Mouse (Mus musculus) spleen, adult 18-20 months (tissue): ENCODE data around the gene 4833423E24Rik.

Experiments
- DNase-seq, 2 experiments: peaks; one replicate each; pipeline ENCODE4 v3.0.0; 2022; ENCODE audit warnings: mixed read lengths in 2 of 2

The 4833423E24Rik gene

DNA sequence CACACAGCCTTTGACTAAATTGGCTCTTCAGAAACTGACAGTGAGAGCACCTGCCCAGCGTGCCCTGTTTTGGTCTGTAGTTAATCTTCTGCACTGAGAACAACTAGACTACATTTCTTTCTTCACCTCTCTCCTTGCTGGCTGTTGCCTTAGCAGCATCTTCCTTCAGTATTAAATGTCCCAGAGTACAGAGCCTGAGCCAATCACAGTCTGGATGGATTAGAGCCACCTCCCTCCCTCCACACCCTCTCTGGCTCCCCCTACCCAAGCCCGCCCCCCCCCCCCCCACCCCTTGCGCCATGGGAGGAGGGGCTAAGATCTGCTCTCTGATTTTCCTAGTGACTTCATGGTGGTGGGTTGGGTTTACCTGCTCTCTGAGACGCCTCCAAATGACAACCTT, at the start of gene 4833423E24Rik:
TSS of gene 4833423E24Rik (minus strand) at position 146 of the 400 bp plus-strand sequence.
- no peak for DNase-seq

DNA sequence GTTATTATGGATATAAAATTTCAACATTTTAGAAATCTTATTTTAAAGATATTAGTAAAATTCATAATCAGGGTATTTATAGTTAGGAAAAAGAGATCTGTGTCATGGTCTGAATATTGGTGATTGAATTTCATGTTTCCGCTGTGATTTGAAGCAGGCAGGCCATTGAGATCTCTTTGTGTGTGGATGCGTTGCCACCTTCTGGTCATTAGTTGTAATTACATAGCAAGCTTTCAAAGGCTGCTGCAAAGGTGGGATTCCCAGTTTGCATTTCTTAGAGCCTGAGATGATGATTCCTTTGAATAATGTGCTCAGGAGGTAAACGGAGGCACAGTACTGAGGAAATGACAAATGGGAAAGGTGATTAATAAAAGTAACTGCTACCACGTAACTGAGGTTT, 42.4 kb upstream of the 4833423E24Rik start:
- DNase-seq, result no peak

GRCm38 (mm10) chr2:85560226-85560625, 41.4 kb upstream of the 4833423E24Rik start:
- DNase-seq, result no peak

DNA sequence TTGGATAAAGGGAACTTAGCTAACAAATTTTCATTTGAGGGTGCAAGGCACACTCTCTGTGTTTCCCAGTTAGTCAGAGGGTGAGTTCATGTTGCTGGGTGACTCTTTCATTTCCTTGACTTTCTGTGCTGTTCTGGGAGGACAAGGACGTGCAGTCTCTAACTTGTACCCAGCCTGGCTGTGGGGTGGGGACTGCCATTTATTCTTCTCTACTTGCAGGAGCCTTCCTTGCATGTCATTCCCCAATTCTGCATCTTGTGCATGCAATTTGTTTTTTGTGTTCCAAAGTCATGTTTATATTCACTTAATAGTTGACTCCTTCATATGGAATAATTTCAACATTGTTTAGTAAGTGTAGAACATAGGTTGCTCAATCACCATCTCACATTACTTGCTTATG, 36.0 kb upstream of the 4833423E24Rik start:
- no peak for DNase-seq

GRCm38 (mm10) chr2:85533934-85534333, 15.1 kb upstream of the 4833423E24Rik start:
- no peak for DNase-seq

DNA sequence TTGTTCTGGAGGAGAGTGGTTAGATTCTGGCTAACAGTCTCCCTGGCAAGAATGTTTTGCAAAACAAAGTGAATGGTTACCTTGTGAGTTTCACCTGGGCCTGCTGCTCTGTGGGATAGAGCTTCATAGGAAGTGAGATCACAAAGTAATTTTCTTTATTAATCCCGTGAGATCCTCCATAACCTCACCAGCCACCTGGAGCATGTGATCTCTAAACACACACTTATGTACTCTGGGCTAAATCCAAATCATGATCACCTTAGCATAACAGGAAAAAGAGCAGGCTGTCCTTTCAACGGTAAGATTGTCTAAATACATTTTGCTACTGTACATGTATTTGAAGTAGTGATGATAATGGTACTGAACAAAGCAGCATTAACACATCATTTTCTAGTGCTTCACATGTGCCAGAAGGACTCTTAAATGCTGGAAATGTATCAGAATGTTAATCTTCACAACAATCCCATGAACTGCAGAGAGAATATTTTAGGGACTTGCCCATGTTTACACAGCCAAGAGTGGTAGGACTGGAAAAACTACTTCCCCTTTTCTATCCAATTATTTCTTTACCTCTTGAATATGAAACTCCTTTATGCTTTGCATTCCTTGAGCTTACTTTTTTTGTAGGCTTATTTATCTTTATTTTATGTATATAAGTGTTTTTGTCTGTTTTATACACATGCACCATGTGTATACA, 13.4 kb upstream of the 4833423E24Rik start:
- no peak for DNase-seq

GRCm38 (mm10) chr2:85522859-85523489, 4.2 kb upstream of the 4833423E24Rik start:
- DNase-seq, result no peak

DNA sequence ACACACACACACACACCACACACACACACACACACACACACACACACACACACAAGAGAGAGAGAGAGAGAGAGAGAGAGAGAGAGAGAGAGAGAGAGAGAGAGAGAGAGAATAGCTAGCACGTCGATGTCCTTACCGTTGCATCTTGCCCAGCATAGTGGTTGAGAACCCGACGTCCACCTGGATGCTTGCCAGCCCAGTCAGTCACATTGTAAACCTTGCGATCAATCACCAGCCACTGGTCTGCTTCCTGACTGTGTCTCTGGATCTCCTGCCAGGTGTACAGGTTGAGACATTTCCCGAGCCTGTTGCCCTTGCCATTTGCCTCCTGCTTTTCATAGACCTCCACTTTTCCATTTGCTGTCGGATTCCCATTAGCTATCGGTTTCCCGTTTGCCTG, 532 bp downstream of the 4833423E24Rik start:
- DNase-seq, result no peak

GRCm38 (mm10) chr2:85510376-85510775, 8.4 kb downstream of the 4833423E24Rik start:
- no peak for DNase-seq

GRCm38 (mm10) chr2:85490396-85490795, 28.4 kb downstream of the 4833423E24Rik start:
- DNase-seq, result no peak

GRCm38 (mm10) chr2:85466801-85467325, 52.0 kb downstream of the 4833423E24Rik start:
- no peak for DNase-seq

DNA sequence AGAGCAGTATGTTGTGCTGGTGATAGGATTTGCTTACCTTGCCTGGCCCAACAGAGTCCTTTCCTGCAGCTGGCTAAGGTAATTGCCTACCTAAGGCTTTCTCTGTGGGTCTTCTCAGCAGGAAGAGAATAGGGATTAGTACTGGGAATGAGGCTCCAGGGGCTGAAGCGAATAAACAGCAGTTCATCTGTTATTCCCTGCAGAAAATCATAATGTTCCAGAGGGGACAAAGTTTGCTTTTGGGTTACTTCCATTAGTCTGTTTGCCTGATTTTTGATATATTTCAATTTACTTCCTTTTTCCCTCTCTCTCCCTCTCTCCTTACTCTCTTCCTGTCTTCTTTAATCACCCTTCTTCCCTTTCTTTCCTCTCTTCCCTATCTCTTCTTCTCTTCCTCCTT, 75.3 kb downstream of the 4833423E24Rik start, which contains the start of gene Olfr995:
TSS of gene Olfr995 (minus strand) at position 101 of the 400 bp plus-strand sequence.
- no peak for DNase-seq

DNA sequence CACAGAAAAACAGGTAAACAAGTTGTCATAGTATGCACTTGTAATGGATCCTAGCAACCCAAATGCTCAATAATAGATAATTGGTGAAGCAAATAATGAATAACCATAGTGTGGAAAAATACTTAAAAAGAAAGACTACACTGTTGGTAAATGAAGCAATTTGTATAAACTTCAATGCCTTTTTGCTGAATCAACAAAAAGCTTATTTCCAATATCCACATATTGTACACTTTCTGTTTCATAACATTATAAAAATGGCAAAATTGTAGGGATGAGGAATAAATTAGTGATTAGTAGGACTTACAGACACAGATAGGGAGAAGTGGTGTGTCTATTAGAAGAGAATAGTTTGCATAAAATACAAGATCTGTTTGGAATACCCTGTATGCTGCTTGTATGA, 76.3 kb downstream of the 4833423E24Rik start:
- DNase-seq, result no peak

DNA sequence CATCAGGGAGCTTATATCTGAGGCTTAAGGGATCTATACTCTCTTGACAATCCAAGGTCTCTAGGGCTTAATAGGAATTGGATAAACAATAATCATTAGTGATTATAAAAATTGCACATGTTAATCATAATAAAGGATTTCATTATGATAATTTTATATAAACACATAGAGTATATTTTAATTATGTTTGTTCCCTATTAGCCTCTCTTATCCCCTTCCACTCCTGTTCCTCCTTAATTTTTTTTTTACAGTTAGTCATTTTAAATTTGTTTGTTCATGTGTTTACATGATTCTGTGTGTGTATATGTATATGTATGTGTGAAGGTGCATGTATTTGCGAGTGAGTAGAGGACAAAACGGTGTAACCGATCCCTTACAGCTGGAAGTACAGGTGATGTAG, 82.5 kb downstream of the 4833423E24Rik start, which contains the start of gene Olfr994:
TSS of gene Olfr994 (minus strand) at position 101 of the 400 bp plus-strand sequence.
- DNase-seq, result no peak
